In the genomic region with DNA sequence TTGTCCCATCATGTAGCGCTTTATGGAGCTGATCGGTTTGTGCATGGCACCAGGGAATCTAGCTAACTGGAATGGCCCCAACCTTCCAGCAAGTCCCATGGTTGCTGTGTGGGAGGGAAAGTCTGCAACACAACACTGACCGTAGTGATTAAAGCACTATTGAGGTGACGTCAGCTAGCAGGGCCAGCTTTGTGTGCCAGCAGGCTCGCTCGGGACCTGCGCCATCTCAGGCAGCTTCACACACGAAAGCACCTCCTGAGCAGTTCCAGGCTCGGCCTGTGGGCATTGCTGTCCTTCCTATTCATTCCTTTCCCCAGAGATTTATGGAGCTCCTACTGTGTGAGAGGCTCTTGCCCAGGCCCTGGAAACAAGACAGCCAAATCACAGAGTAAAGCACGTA, we compare ENCODE assay signal across 11 mouse cellular contexts. TPM values are rescaled to one million over a fixed set of nuclear protein-coding genes. Genes with fewer than 3 reads are reported as not detected.
DNase-seq lines count a peak whose midpoint lies in the region; ATAC-seq and TF ChIP-seq lines count a peak whose summit lies in the region.
"Had no signal": no experiment of that assay in that cellular context is flagged by ENCODE, and none has a peak within 500 bp of the region (broad histone marks: within the 10 kb centered on the region; RNA-seq: fewer than 3 reads in every experiment).

No protein-coding gene starts in this region.

- peak; percentile 61 for DNase-seq in gastrocnemius, adult 2 months
- DNase-seq in gastrocnemius, postnatal 10 days, result no peak
- peak; percentile 10 for DNase-seq in kidney, postnatal 10 days
- DNase-seq in brain, embryonic 14.5 days (ENCODE audit: low read depth), result peak; percentile 76
- DNase-seq in cerebellum, postnatal 36 days, result peak; percentile 35 to 59
- DNase-seq in spleen, adult 12 weeks (ENCODE audit: low spot score), result no peak
- DNase-seq in thymus, adult 18-20 months, result no peak

- no peaks in the 10 kb centered on the region; the same call in 1 of the 2 replicates for H3K27me3 ChIP-seq in kidney, embryonic 16.5 days (ENCODE audit: insufficient read depth, low read length)

- H3K36me3 ChIP-seq in kidney, embryonic 16.5 days (ENCODE audit: insufficient read depth, low read length), result no peaks in the 10 kb centered on the region
- H3K36me3 ChIP-seq: embryonic facial prominence, embryonic 10.5 days; liver, embryonic 15.5 days had no signal

- no peak overlapping the region for H3K4me2 ChIP-seq in kidney, embryonic 16.5 days (replicated peaks; ENCODE audit: low read depth, low read length)
- H3K4me2 ChIP-seq: liver, embryonic 15.5 days had no signal

- ATAC-seq in kidney, embryonic 16.5 days (ENCODE audit: low FRiP score, low TSS enrichment), result no peak
- ATAC-seq: intestine, embryonic 16.5 days had no signal

- intact Hi-C loops in gastrocnemius, adult 2 months (cut with DNase I), result no loop called here

- H3K4me1 ChIP-seq in kidney, embryonic 16.5 days (ENCODE audit: insufficient read depth, low read length), result no peaks in the 10 kb centered on the region
- H3K4me1 ChIP-seq: liver, embryonic 15.5 days had no signal

- peak; percentile 17; the same call in 1 of the 2 replicates for TF ChIP-seq CTCF in gastrocnemius, adult 2 months (IDR thresholded peaks at IDR 0.05)
- 0 out of 2 replicates have a peak, but pooled peaks have one; percentile 6 for TF ChIP-seq CTCF in brain, embryonic 14.5 days (IDR thresholded peaks at IDR 0.05; ENCODE audit: borderline replicate concordance, extremely low read depth, insufficient read depth, insufficient read length)

- H3K9me3 ChIP-seq in kidney, embryonic 16.5 days (ENCODE audit: low read length), result no peaks in the 10 kb centered on the region
- H3K9me3 ChIP-seq: embryonic facial prominence, embryonic 10.5 days; liver, embryonic 15.5 days had no signal

- H3K27ac ChIP-seq in gastrocnemius, adult 2 months, result peak overlapping the region; percentile 68
- no peak overlapping the region for H3K27ac ChIP-seq in kidney, embryonic 16.5 days (ENCODE audit: low read length)
- H3K27ac ChIP-seq: embryonic facial prominence, embryonic 10.5 days; liver, embryonic 15.5 days had no signal

- H3K4me3 ChIP-seq in gastrocnemius, adult 2 months, result no peak overlapping the region
- no peak overlapping the region for H3K4me3 ChIP-seq in kidney, embryonic 16.5 days (ENCODE audit: low read length)
- H3K4me3 ChIP-seq: embryonic facial prominence, embryonic 10.5 days; liver, embryonic 15.5 days had no signal

- TF ChIP-seq POLR2A in brain, embryonic 14.5 days (IDR thresholded peaks at IDR 0.05; ENCODE audit: borderline replicate concordance, extremely low read depth, insufficient read depth, insufficient read length, poor library complexity, severe bottlenecking), result no peak

- no peak overlapping the region for H3K9ac ChIP-seq in kidney, embryonic 16.5 days (replicated peaks; ENCODE audit: low read length)
- H3K9ac ChIP-seq: liver, embryonic 15.5 days had no signal

- 48% methylated on average over 10 of the region's 10 CpGs for WGBS in kidney, embryonic 16.5 days

RNA-seq across cellular contexts. Expression of gene Tnrc6c, which starts 10.8 kb away (rescaled TPM):
- 10 to 100 TPM; 18.5 to 24.8 TPM for total RNA-seq in gastrocnemius, adult 2 months (2021)
- total RNA-seq in gastrocnemius, postnatal 10 days (2021), result 10 to 100 TPM; 20.5 to 25.8 TPM
- 9.1 and 10.7 TPM in 2 replicates for polyA plus RNA-seq in kidney, embryonic 16.5 days (2015; fragmentation: Nextera tagmentation; extraction: Ambion mirVana)
- polyA plus RNA-seq in brain, embryonic 14.5 days (2012; rRNA removed), result 54.3 and 82.0 TPM in 2 replicates

Comparison
In these comparisons a context has a peak if more than half of its experiments do, and no peak if none do; other contexts are left out.
1. DNase-seq: peak in gastrocnemius, adult 2 months (single experiment), kidney, postnatal 10 days (single experiment), brain, embryonic 14.5 days (single experiment) and cerebellum, postnatal 36 days (2 of 2); none in gastrocnemius, postnatal 10 days (single experiment), spleen, adult 12 weeks (single experiment) and thymus, adult 18-20 months (0 of 2).